Mouse (Mus musculus) heart, adult 11 months (tissue): ENCODE measurements around the gene Tent4a.

Experiments used
- DNase-seq: peaks from one replicate; pipeline ENCODE4 v3.0.0; 2022

The Tent4a gene

DNA sequence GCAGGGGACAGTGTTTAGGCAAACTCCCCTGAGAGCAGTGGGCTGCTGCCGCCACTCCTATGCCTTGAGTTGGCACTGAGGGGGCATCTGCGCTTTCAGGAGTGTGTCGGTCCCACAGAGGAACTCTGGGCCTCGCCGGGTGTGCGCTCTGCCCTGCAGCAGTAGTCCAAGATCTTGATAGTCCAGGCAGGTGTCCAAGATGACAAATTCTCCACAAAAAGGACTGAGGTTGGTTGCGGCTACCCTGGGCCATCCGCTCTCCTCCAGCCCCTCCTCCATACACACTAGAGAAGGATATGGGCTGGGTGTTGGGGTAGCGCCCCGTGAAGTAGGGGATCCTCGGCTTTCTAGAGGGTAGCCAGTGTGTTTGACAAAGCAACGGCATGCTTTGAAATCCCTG lies 9.2 kb upstream of the Tent4a start:
- peak; percentile 90 for DNase-seq

DNA sequence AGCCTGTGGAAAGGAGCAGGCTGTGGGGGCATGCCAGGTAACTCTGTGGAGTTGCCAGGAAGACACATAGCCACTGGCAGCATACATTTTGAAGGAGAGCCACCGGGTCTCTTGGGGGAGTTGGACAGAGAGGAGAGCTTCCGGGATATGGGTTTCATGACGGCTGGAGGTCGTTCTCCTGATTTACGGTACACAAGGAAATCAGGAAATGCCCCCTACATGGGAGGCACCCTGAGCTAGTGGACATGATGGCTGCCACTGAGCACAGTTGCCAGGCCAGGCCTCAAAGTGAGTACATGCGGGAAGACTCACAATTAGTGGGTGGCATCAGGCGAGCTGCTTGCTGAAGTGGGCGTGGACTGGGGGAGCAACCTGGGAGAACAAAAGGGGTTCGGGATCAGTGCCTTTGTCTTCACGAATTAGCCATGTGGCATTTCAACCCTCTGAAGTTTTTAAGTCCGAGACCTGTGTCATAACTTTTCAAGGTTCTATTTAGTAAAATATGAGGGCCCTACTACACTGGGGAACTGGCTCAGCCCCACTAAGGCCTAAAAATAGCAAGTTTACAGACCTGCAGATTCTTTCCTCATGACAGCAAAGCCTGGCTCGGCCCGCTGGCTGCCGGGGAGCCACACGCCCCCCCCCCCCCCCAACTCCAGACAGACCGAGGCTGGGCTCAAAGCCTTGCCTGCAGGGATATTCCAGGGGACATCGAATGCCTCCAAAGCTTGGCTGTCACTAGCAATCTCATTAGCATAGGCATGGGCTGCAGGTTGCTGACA lies 8.3 kb upstream of the Tent4a start:
- peak; percentile 95 for DNase-seq

DNA sequence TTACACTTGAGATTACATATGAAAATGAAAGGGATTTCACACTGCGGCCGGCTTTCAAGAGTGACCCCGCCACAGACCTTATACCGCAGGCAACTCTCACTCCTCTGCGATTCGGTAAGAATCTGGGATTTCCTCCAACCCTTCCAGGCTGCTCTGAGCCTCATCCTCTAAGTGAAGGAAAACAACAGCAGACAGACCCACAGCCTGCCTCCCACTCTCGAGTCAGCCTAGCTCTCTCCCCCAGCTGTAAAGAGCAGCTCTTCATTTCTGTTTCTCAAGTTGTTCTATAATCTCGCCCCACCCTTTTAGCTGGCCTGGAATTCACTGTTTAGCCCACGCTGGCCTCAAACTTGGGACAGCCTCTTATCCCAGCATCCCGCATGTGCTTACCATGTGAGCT lies 7.4 kb upstream of the Tent4a start:
- DNase-seq, result peak; percentile 93

DNA sequence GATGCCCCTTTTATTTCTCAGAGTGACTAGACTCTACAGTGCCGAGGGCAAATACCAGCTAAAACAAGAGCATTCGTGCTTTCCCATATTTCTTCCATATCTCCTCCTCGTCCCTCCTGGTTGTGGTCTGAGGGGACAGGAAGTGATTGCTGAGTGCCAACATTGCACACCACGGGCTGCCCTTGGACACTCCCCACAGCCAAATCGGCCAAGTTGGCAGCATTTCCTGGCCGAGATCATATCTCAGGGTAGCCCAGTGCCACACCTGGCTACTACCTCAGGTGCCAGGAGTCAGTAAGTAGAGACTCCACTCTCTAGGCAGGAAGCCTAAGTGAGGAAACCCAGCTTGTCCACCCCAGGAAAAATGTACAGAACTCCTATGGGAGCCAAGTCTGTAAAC lies 6.8 kb upstream of the Tent4a start:
- peak; percentile 95 for DNase-seq

DNA sequence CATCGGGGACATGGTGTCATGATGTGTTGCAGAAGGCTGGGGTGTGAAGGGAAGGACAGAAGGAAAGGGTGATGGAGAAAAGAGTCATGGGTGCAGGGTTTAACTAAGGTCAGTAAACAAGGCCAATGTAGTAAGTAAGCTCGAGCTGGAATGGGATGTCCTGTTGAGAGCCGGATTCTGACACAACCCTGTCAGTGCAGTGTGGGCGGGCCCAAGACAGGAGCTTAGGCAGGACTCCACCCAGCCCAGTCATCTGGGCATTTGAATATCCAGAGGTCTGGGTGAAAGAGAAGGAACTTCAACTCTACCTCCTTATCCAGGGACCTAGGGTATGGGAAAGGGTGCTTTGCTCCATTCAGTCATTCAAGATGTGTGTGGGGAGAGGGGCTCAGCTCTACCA lies 3.9 kb upstream of the Tent4a start:
- peak; percentile 94 for DNase-seq

DNA sequence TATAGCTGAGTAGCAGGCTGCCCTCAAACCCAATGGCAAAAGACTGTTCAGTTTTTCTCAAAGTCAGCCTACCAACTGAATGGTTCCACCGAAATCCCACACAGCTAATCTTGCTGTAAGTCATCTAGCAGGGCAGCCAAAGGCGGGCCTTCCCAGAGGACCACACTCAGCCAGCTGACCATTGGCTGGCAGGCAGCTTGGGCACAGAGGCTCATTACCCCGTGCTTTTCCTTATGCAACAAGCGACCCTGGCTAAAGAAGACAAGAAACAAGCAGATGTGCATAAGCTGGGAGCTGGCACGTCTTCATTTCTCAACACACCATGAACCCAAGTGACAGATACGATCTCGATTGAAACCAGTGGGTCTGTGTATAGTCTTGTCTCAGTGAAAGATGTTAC lies 2.9 kb upstream of the Tent4a start:
- DNase-seq, result no peak

DNA sequence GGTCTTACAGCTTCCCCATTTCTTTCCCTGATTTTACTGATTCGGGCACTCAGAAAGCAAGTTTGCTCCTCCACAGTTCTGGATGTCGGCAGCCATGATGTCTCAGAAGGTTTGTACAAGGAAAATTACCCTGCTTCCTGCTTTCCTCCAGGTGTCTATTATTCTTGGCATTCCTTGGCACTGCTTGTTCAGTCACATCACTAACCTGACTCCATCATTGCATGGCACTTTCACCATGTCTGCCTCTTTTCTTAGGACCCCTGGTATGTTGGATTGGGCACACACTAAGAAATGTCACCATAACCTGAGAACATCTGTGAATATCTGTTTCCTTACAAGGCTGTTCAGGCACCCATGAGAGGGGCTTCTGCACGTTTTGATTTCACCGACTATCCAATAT lies 1.6 kb upstream of the Tent4a start:
- no peak for DNase-seq

DNA sequence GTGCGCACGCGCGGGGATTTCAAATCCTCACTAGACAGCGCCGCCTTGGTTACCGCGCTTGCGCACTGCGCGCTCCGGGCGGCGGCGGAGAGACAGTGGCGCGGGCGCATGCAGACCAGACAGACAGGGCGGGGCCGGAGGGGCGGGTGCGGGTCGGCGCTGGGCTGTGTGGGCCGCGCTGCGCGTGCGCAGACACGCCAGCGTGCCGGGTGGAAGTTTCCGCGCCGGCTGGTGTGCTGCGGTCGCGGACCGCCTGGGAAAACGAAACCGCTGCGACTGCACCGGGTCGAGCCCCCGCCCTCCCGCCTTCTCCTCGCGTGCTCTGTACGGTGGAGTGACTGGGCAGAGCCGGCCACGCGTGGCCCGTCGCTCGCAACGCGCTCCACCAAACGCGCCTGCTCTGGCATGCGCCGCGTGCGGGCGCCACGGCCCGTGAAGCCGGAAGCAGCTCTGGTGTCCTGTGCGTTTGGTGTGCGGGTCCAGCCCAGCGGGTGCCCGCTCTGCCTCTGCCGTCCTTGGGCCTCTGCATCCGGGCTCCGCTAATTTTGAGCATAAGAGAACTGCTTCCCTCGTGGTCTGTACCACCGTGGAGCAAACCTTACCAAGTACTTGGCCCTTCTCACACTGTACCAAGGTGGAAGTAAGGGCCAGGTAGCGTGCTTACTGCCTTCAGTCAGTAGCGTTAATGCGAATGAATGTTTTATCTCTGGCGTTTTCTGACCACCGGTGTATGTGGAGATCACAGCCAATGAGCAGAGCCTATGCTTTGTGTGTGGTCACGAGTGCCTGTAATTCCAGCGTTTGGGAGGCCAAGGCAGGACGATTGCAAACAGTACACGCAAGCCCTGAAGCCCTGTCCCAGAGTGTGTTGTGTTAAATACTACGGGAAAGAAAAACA lies 486 bp upstream of the Tent4a start:
- DNase-seq, result peak; percentile 100

DNA sequence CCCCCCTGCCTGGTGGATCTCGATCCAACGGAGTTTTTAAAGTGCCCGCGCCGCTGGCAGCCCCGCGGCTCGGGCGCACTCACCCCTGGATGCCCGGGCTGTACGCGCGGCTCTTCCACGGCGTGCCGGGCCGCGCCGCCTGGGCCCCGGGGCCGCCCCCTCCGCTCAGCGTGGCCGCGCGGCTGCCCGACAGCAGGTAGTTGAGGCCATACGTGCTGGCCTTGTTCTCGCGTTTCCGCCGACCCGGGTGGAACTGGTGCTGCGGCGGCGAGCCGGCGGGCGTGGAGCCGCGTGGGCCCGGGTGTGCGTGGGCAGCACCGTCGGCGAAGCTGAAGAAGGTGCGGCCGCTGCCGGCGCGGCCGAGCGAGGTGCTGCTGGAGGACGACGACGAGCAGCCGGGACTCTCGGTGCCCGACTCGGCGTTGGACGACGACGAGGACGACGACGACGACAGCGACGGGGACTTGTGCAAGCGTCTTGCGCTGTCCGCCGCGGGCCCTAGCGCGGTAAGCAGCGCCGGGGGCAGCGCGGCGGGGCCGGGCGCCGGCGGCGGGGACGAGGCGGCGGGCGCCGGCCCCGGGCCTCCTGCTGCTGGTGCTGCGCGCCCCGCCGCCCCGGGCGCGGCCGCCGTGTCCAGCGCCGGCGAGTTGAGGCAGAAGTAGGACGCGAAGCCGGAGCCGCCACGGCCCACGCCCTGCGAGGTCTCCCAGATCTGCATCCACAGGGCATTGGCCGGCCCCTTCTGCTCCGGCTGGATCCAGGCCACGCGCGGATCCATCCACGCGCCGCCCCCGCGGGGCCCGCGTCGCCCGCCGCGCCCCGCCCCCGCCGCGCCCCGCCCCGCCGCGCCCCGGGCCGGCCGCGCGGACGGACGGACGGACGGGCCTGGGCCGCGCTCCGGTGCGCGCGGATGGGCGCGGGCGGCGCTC lies 748 bp downstream of the Tent4a start, which contains the start of gene Nsun2:
TSS of gene Nsun2 (plus strand) at position 342 of the 929 bp plus-strand sequence.
- peak; percentile 95 for DNase-seq

DNA sequence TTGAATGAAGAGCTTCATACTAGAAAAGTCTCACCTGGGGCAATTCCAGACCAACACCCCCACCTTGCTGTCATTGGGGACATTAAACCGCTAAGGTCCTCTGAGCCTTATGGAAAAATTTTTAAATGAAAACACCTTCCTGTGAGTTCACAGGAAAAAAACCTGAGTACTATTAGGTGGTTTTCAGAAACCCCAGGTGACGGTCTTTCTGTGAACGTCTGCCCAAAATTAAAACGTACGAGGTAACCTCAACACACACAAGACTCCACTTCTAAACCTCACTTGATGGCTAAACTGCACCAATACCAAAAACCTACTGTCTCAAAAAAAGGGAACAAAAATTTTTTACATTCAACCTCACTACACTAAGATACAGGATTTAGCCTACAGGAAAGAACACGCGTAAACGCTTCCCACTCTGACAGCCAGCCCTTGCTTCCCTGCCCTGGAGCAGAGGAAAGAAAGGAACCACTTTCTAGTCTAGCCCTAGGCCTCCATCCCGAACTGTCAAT lies 1.5 kb downstream of the Tent4a start:
- DNase-seq, result no peak

DNA sequence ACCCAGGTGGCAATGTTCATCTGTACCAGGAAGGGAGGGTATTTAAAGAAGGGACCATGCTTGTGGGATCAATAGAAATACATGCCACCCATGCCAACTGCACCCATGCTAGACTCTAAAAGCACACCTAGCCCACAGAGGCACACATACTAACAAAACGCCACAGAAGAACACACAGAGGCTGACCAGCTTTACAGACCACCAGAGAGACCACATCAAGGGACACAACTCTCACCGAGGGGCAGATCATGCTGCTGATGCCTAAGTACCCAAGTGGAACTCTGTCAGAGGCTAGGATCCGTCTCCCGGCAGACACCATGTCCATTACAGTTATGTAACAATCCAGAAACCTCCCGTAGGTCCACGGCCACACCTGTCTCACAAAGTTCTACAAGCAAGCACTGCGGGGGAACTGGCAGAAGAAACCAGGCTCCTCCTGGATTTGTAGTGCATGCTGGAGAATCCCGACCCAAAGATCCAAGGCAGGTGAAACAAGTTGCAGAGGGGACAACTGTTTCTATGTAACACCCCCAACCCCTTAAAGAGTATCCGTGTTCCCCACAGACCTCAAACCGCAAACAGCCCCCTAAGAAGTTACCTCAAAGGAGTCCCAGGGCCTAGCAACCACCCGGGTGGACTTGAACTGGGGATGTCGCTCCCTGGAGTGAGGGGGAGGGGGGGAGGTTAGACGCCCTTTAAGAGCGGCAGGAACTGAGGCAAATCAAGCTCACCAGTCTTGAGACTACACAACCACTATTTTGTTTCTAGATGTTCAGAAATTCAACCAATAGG lies 2.1 kb downstream of the Tent4a start:
- DNase-seq, result no peak

DNA sequence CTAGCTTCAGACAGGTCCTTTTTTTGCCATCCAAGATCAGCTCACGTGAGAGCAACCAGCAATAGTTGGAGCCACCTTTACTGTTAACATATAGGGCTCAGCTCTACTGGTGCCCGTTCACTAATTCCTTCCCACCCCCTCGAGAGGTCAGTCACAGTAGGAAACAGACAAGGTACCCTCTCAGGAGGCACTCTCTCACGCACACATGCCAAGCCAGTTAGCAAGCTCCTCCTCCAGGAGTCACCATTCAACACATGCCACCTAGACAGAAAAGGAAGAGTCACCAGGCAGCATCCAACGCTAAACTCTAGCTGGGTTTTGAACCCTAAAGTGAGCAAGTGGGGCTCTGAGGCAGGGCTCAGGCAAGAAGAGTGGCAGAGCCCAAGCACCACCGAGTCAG lies 3.0 kb downstream of the Tent4a start:
- DNase-seq, result no peak

DNA sequence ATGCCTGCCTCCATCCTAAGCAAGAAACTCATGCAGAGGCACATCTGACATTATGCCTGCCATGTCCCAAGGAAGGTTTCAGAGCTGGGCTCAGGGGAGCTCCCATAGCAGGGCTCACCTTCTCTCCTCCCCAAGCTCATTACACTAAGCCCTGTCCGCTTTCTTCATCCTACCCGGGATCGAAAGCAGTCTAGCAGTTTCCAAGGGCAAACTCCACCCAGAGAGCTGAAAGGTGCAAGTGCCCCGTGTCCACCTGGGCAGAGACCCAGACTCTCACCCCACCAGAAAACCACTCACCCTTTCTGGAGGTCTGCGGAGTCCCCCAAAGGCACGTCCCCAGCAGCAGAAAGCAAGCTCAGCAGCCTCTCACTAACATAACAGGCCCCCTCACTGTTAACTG lies 3.5 kb downstream of the Tent4a start:
- no peak for DNase-seq

DNA sequence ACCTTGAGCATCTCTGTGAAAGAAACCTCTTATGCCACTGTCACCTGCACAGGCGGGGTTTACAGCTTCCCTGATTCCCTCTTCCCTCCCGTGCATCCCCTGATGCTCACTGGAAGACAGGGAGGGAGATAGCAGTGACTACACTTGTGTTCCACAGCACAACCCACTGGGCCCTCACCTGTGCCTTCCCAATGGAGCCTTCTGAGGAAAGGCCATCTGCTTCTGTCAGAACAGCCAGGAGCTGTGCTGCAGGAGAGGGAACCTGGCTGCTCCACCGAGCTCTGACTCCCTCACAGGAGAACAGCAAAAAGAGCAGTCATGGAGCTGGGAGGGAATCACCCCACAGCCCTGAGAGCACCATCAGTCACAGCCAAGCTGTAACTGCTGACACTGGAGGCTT lies 4.3 kb downstream of the Tent4a start:
- no peak for DNase-seq

DNA sequence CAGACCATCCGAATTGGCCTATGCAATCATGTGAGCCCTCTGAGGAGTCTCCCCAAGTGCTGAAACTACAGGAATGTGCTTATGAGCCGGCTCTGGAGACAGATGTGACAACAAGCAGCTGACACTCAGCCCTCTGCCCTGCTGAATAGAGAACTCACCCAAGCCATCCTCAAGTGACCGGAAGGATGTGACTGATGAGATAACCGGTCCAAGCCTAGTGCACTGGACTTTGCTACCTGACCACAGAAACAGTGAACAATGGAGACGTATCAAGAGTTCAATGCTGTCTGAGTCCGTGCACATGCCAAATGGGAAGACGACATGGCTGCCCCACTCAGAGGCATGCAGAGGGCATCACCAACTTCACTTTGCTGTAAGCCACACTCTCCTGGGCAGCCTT lies 5.9 kb downstream of the Tent4a start:
- peak; percentile 88 for DNase-seq

DNA sequence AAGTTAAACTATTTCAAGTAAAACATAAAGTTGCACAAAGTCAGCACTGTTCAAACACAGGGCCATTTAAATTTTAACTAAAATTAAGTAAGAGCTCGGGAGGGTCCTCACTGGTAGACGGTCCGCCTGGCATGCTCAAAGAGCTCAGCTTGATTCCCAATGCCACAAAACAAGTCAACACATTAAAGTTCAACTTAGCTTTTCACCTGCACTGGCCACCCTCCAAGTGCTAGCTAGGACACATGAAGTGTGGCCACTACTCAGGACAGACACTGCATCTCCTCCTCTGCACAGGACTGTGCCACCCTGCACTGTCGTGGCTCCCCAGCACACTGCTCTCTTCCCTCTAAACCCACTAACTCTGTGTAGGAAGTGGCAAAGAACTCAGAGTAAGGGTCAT lies 8.6 kb downstream of the Tent4a start:
- DNase-seq, result peak; percentile 83

DNA sequence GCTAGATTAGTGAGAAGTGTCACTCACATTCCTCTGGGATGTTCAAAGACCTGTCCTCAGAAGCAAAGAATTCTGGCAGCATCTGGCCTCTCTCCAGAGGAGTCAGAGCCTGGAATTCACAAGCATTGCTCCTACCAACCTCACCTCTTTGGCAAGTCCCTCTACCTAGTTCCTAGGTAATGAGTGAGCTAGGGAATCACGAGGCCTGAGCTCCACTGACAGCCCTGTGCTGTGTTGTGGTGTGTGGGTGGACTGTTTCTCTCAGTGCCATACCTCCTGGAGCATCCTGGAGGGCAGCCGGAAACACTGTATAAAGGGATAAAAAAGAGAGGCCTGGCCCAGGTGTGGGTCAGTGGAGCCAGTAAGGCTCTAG lies 10.3 kb downstream of the Tent4a start:
- DNase-seq, result no peak

DNA sequence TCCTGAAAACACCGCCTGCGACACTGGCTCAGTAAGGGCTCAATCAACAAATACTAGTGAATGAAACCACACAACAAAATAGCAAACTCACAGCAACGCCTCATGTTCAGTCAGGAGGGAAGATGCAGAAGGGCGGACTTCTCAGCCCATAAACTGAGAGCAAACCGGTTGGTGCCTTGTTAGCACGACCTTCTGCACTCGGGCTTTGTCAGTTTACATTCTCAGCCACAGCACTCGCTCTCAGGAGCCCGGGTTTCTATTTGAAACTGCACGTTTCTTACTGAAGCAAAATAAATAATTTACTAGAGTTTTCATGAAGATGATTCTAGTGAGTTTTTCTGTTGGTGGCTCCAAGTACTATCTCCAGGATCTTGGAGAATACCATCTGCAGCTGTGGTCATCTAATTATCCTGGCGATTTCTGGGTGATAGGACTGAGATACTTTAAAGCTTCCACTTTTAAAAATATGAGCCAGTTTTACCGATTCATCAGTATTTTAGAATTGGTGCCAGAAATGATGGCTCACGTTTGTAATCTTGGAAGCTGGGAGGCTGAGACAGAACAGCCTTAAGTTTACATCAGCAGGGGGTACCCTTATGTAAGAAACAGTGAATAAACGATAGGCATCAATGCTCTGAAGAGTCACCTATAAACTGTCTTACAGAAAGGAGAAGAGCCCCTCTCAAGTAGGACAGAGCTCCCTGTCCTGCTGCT lies 10.8 kb downstream of the Tent4a start:
- DNase-seq, result no peak

DNA sequence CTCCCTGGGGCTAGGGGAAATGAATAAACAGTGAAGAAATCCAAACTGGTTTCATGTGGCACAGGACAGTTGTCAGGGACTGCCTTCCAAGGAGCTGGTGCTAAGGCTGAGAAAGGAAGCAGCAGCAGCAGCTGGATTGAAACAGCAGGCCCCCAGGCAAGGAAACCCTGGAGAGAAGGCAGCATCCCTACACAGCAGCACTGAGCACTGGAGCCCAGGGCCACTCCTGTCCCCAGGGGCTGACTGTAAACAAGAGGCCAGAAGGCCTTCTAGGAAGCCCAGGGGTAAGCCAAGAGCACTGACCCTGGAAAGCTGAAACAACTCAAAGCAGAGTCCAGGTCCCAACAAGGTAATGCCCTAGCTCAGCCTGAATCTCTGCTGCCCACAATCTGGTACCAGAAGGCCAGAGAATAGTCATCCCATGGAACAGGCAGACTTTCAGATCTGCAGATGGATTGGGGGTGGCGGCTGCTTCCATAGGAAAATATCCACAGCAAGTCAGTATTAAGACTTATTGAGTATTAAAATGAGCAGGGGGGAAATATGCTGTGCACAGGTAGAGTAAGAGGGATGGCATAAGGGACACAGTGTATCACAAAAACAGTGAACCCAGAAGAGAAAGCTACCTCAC lies 12.1 kb downstream of the Tent4a start:
- DNase-seq, result peak; percentile 94

DNA sequence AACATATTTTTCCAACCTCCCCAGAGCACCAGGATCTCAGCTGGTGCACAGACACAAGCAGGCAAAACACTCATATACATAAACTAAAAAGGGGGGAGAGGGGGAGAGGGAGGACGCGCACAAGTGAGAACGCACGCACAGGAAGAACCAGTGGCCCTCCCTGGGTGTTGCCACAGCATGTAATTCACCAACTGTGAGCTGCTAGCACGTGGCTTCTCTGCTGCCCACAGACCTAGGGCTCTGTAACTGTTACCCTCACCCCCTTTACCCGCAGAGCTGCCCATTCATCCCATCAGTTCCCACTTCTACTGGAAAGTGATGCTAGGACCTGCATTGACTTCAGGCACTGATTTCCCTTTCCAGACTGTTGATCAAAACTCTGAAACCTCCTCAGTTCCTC lies 15.3 kb downstream of the Tent4a start:
- DNase-seq, result no peak

DNA sequence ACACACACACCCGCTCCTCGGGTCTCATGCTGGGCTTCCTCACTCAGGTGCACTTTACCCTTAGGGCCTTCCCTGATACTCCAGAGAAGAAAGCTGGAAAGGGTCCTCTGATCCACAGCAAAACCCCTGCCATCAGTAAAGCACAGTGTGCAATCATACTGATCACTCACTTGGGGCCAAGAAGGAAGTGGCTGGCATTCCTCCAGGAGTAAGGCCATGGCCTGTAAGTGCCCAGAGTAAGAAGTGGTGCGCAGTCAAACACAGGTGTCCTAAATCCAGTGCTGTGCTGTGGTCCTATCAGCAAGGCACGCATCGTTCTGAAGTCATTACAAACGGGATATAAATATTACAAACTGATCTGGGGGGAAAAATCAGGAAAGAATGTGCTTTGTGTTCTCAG lies 17.0 kb downstream of the Tent4a start:
- DNase-seq, result no peak
